Mouse (Mus musculus): ENCODE data around the gene Lst1. TPM values are rescaled to one million over a fixed set of nuclear protein-coding genes. Genes with fewer than 3 reads are reported as not detected.
A peak's percentile ranks its signal among the peaks of the same experiment; 100 is the strongest.

Gene Lst1
- polyA plus RNA-seq, 1 experiment from 2014 or later = 41.4 TPM

- H3K27ac ChIP-seq (ENCODE audit: low read length) = peak overlapping the region; percentile 53
- peak overlapping the region; percentile 11 for H3K9ac ChIP-seq (ENCODE audit: low read depth, low read length)
- 56% methylated on average over 5 of the region's 5 CpGs for WGBS (ENCODE audit: insufficient replicate concordance)
- H3K36me3 ChIP-seq (ENCODE audit: control insufficient read depth, insufficient read depth) = peaks cover 10% of the 10 kb centered on the region
- H3K4me1 ChIP-seq (ENCODE audit: control insufficient read depth, low read depth, low read length) = peaks cover 27% of the 10 kb centered on the region
- no peak for ATAC-seq (ENCODE audit: low read depth)
- H3K4me3 ChIP-seq (ENCODE audit: low read depth, low read length) = peak overlapping the region; percentile 9; the same call in 1 of the 2 replicates
- no peaks in the 10 kb centered on the region for H3K27me3 ChIP-seq (ENCODE audit: control insufficient read depth, insufficient read depth, low read depth, low read length)
- H3K9me3 ChIP-seq (replicated peaks; ENCODE audit: control insufficient read depth, low read length) = no peaks in the 10 kb centered on the region
- peak overlapping the region; percentile 45 for H3K4me2 ChIP-seq (ENCODE audit: low read depth, low read length)
Measured at GRCm38 (mm10) chr17:35232659-35233058, 44.4 kb upstream of the Lst1 start.

DNA sequence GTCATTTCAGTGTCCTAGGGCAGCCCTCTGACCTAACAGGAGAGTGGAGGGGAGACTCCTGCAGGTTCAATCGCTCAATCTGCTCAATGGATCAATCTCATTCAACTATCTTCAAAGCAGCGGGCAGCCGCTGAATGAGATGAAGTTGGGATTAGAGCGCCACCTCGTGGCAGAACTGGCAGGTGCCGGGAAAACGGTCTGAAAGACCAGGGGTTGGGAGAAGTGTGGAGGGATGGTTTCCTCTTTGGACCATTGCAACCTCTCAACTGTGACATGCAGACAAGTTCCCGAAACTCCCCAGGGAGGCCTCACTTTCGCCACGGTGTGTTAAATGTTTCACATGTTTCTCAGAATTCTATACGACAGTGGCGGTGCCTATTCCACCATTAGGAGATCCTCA lies 43.8 kb upstream of the Lst1 start:
- Histone ChIP-seq H3K4me1 (ENCODE audit: control insufficient read depth, low read depth, low read length) (peaks cover 27% of the 10 kb centered on the region), H3K27me3 (ENCODE audit: control insufficient read depth, insufficient read depth, low read depth, low read length) (no peaks in the 10 kb centered on the region), H3K9ac (ENCODE audit: low read depth, low read length) (no peak overlapping the region), H3K4me2 (ENCODE audit: low read depth, low read length) (peak overlapping the region; percentile 45), H3K4me3 (ENCODE audit: low read depth, low read length) (peak overlapping the region; percentile 9; the same call in 1 of the 2 replicates), H3K36me3 (ENCODE audit: control insufficient read depth, insufficient read depth) (peaks cover 10% of the 10 kb centered on the region), H3K27ac (ENCODE audit: low read length) (peak overlapping the region; percentile 53), H3K9me3 (replicated peaks; ENCODE audit: control insufficient read depth, low read length) (no peaks in the 10 kb centered on the region)
- WGBS (ENCODE audit: insufficient replicate concordance) = 9% methylated on average over 12 of the region's 12 CpGs
- no peak for ATAC-seq (ENCODE audit: low read depth)

GRCm38 (mm10) chr17:35231022-35231421 lies 42.8 kb upstream of the Lst1 start:
- no peak for ATAC-seq (ENCODE audit: low read depth)
- peak overlapping the region; percentile 31; the same call in 1 of the 2 replicates for H3K27ac ChIP-seq (ENCODE audit: low read length)
- no peaks in the 10 kb centered on the region for H3K27me3 ChIP-seq (ENCODE audit: control insufficient read depth, insufficient read depth, low read depth, low read length)
- WGBS (ENCODE audit: insufficient replicate concordance) = 73% methylated on average over 10 of the region's 10 CpGs
- no peak overlapping the region for H3K4me2 ChIP-seq (ENCODE audit: low read depth, low read length)
- peaks cover 22% of the 10 kb centered on the region for H3K4me1 ChIP-seq (ENCODE audit: control insufficient read depth, low read depth, low read length)
- no peaks in the 10 kb centered on the region for H3K9me3 ChIP-seq (replicated peaks; ENCODE audit: control insufficient read depth, low read length)
- H3K36me3 ChIP-seq (ENCODE audit: control insufficient read depth, insufficient read depth) = peaks cover 10% of the 10 kb centered on the region
- H3K4me3 ChIP-seq (ENCODE audit: low read depth, low read length) = no peak overlapping the region
- no peak overlapping the region for H3K9ac ChIP-seq (ENCODE audit: low read depth, low read length)

- Histone ChIP-seq H3K4me1 (ENCODE audit: control insufficient read depth, low read depth, low read length) (no peaks in the 10 kb centered on the region; the same call in none of the 2 replicates), H3K4me2 (ENCODE audit: low read depth, low read length) (no peak overlapping the region), H3K4me3 (ENCODE audit: low read depth, low read length) (no peak overlapping the region), H3K27ac (ENCODE audit: low read length) (no peak overlapping the region), H3K9ac (ENCODE audit: low read depth, low read length) (no peak overlapping the region), H3K27me3 (ENCODE audit: control insufficient read depth, insufficient read depth, low read depth, low read length) (no peaks in the 10 kb centered on the region), H3K9me3 (replicated peaks; ENCODE audit: control insufficient read depth, low read length) (no peaks in the 10 kb centered on the region), H3K36me3 (ENCODE audit: control insufficient read depth, insufficient read depth) (peaks cover 10% of the 10 kb centered on the region)
- WGBS (ENCODE audit: insufficient replicate concordance) = 70% methylated on average over 14 of the region's 14 CpGs
- ATAC-seq (ENCODE audit: low read depth) = no peak
Measured at GRCm38 (mm10) chr17:35226561-35227046, 38.4 kb upstream of the Lst1 start.

DNA sequence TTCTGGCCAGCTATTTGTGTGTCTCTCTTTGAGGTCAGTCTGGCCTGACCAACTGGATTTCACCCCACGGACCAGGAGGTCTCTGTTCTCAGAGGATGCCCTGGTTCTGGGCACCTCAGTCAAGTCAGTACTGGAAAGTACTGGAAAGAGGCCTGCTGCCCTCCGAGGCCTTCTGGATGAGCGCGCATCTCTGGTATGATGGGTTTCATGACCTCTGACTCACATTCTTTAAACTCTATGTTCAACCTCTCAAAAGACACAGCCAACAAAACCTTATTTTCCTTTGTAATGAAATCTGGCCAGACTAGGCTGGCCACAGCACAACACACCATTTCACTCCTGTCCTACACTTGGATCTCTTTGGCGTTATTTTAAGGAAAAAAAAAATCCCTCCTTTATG lies 37.2 kb upstream of the Lst1 start:
- ATAC-seq (ENCODE audit: low read depth) = no peak
- H3K36me3 ChIP-seq (ENCODE audit: control insufficient read depth, insufficient read depth) = peaks cover 7% of the 10 kb centered on the region
- no peaks in the 10 kb centered on the region for H3K27me3 ChIP-seq (ENCODE audit: control insufficient read depth, insufficient read depth, low read depth, low read length)
- H3K4me1 ChIP-seq (ENCODE audit: control insufficient read depth, low read depth, low read length) = peaks cover 2% of the 10 kb centered on the region; the same call in 1 of the 2 replicates
- no peak overlapping the region for H3K9ac ChIP-seq (ENCODE audit: low read depth, low read length)
- H3K27ac ChIP-seq (ENCODE audit: low read length) = no peak overlapping the region
- no peak overlapping the region for H3K4me3 ChIP-seq (ENCODE audit: low read depth, low read length)
- WGBS (ENCODE audit: insufficient replicate concordance) = 89% methylated on average over 5 of the region's 5 CpGs
- no peaks in the 10 kb centered on the region for H3K9me3 ChIP-seq (replicated peaks; ENCODE audit: control insufficient read depth, low read length)
- H3K4me2 ChIP-seq (ENCODE audit: low read depth, low read length) = no peak overlapping the region

- Histone ChIP-seq H3K4me2 (ENCODE audit: low read depth, low read length) (no peak overlapping the region), H3K9me3 (replicated peaks; ENCODE audit: control insufficient read depth, low read length) (no peaks in the 10 kb centered on the region), H3K36me3 (ENCODE audit: control insufficient read depth, insufficient read depth) (peaks cover 6% of the 10 kb centered on the region), H3K4me3 (ENCODE audit: low read depth, low read length) (no peak overlapping the region), H3K4me1 (ENCODE audit: control insufficient read depth, low read depth, low read length) (peaks cover 5% of the 10 kb centered on the region; the same call in 1 of the 2 replicates), H3K27me3 (ENCODE audit: control insufficient read depth, insufficient read depth, low read depth, low read length) (no peaks in the 10 kb centered on the region), H3K27ac (ENCODE audit: low read length) (no peak overlapping the region), H3K9ac (ENCODE audit: low read depth, low read length) (no peak overlapping the region)
- WGBS (ENCODE audit: insufficient replicate concordance) = 76% methylated on average over 4 of the region's 4 CpGs
- ATAC-seq (ENCODE audit: low read depth) = no peak
Measured at GRCm38 (mm10) chr17:35224641-35225040, 36.4 kb upstream of the Lst1 start.

DNA sequence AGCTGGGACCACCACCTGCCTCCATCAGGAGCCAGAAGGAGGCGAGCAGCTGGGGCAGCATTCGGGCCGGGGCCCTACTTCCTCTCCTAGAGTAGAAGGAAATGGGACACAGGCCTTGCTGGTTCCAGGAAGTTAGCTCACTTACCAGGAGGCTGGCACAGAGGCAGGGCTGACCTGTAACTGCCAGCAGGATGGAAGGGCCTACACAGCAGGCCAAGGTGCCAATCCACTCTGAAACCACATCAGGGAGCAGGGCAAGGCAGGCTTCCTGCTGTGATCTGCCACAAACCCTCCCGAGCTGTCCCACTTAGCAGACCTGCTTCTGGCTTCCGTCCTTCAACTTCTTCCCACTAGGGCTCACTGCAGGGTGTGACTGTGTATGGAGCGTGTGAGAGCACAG lies 34.1 kb upstream of the Lst1 start:
- 43% methylated on average over 6 of the region's 6 CpGs for WGBS (ENCODE audit: insufficient replicate concordance)
- 0 out of 2 replicates have a peak, but pooled peaks have one; percentile 20 for ATAC-seq (ENCODE audit: low read depth)
- Histone ChIP-seq H3K4me3 (ENCODE audit: low read depth, low read length) (no peak overlapping the region), H3K27ac (ENCODE audit: low read length) (peak overlapping the region; percentile 35; the same call in 1 of the 2 replicates), H3K4me1 (ENCODE audit: control insufficient read depth, low read depth, low read length) (peaks cover 8% of the 10 kb centered on the region; the same call in 1 of the 2 replicates), H3K9ac (ENCODE audit: low read depth, low read length) (no peak overlapping the region), H3K27me3 (ENCODE audit: control insufficient read depth, insufficient read depth, low read depth, low read length) (no peaks in the 10 kb centered on the region), H3K4me2 (ENCODE audit: low read depth, low read length) (no peak overlapping the region), H3K36me3 (ENCODE audit: control insufficient read depth, insufficient read depth) (peaks cover 3% of the 10 kb centered on the region; the same call in 1 of the 2 replicates), H3K9me3 (replicated peaks; ENCODE audit: control insufficient read depth, low read length) (no peaks in the 10 kb centered on the region)

GRCm38 (mm10) chr17:35220156-35220952 lies 32.1 kb upstream of the Lst1 start, which contains the start of gene Gm16181:
Gm16181 (plus strand) TSS chr17:35220834.
- WGBS (ENCODE audit: insufficient replicate concordance) = 56% methylated on average over 28 of the region's 28 CpGs
- no peak within 1 kb of the TSS for H3K9ac ChIP-seq (ENCODE audit: low read depth, low read length)
- H3K9me3 ChIP-seq (replicated peaks; ENCODE audit: control insufficient read depth, low read length) = no peaks in the 10 kb centered on the region
- no peak for ATAC-seq (ENCODE audit: low read depth)
- no peak within 1 kb of the TSS for H3K4me3 ChIP-seq (ENCODE audit: low read depth, low read length)
- H3K4me1 ChIP-seq (ENCODE audit: control insufficient read depth, low read depth, low read length) = peaks cover 8% of the 10 kb centered on the region; the same call in 1 of the 2 replicates
- peaks cover 3% of the 10 kb centered on the region; the same call in 1 of the 2 replicates for H3K36me3 ChIP-seq (ENCODE audit: control insufficient read depth, insufficient read depth)
- H3K27me3 ChIP-seq (ENCODE audit: control insufficient read depth, insufficient read depth, low read depth, low read length) = no peaks in the 10 kb centered on the region
- H3K4me2 ChIP-seq (ENCODE audit: low read depth, low read length) = no peak within 1 kb of the TSS
- H3K27ac ChIP-seq (ENCODE audit: low read length) = peak within 1 kb of the TSS; percentile 59

DNA sequence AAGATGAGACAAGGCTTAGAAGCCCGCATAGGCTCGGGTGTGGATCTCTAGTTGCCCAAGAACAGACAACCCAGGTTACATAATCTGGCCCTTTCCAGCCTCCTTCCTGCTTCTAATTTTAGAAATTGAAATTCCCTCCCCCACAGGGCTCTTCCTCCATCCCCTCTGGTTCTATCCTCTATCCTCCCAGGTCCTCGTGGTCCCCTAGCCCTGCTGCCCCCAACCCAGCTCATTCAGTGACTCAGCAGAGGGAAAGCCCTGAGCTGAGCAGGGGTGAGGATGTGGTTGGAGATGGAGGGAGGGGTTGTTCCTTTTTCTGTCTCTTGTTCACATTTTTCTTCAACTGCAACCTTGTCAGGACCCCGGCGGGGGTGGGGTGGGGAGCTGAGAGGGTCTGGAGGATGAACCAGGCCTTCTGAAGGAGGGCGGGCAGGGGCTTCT lies 31.4 kb upstream of the Lst1 start:
- Histone ChIP-seq H3K27me3 (ENCODE audit: control insufficient read depth, insufficient read depth, low read depth, low read length) (no peaks in the 10 kb centered on the region), H3K9ac (ENCODE audit: low read depth, low read length) (no peak overlapping the region), H3K4me1 (ENCODE audit: control insufficient read depth, low read depth, low read length) (peaks cover 8% of the 10 kb centered on the region; the same call in 1 of the 2 replicates), H3K36me3 (ENCODE audit: control insufficient read depth, insufficient read depth) (0 out of 2 replicates have a peak, but pooled peaks cover 3% of the 10 kb centered on the region), H3K4me2 (ENCODE audit: low read depth, low read length) (no peak overlapping the region), H3K27ac (ENCODE audit: low read length) (peak overlapping the region; percentile 59), H3K4me3 (ENCODE audit: low read depth, low read length) (no peak overlapping the region), H3K9me3 (replicated peaks; ENCODE audit: control insufficient read depth, low read length) (no peaks in the 10 kb centered on the region)
- no peak for ATAC-seq (ENCODE audit: low read depth)
- 17% methylated on average over 6 of the region's 6 CpGs for WGBS (ENCODE audit: insufficient replicate concordance)

All from liver, embryonic 16.5 days (tissue).